Mouse (Mus musculus) embryonic facial prominence, embryonic 13.5 days (tissue): ENCODE measurements around the gene Dact3. TPM values are rescaled to one million over a fixed set of nuclear protein-coding genes. Genes with fewer than 3 reads are reported as not detected.

ENCODE experiments used
- ATAC-seq: fragments of 200-750 bp; cut with Nextera tagmentation; 2 replicates; pipeline ENCODE4 v1.8.0; 2017; ENCODE audit warnings: low read depth; ENCODE audit not compliant: insufficient number of reproducible peaks, insufficient read depth, low FRiP score, low TSS enrichment
- H3K27ac ChIP-seq: fragments of 300-500 bp; sonication (generic); 2 replicates; pipeline ENCODE4 v1.5.1; 2015; ENCODE audit warnings: moderate library complexity, mild to moderate bottlenecking, inconsistent platforms
- H3K27me3 ChIP-seq: fragments of 300-500 bp; sonication (generic); 2 replicates; pipeline ENCODE4 v1.6.1; 2015; ENCODE audit warnings: mild to moderate bottlenecking, inconsistent platforms
- H3K36me3 ChIP-seq: fragments of 300-500 bp; sonication (generic); 2 replicates; pipeline ENCODE4 v1.6.1; 2015; ENCODE audit warnings: mild to moderate bottlenecking, inconsistent platforms
- H3K4me1 ChIP-seq: fragments of 300-500 bp; sonication (generic); 2 replicates; pipeline ENCODE4 v1.6.1; 2015; ENCODE audit warnings: inconsistent platforms
- H3K4me2 ChIP-seq: fragments of 300-500 bp; sonication (generic); 2 replicates; pipeline ENCODE4 v1.6.1; 2015; ENCODE audit warnings: moderate library complexity, mild to moderate bottlenecking, inconsistent platforms
- H3K4me3 ChIP-seq: fragments of 300-500 bp; sonication (generic); 2 replicates; pipeline ENCODE4 v1.5.1; 2015; ENCODE audit warnings: mild to moderate bottlenecking, inconsistent platforms
- H3K9ac ChIP-seq: fragments of 300-500 bp; sonication (generic); 2 replicates; pipeline ENCODE4 v1.6.1; 2015; ENCODE audit warnings: mild to moderate bottlenecking, inconsistent platforms
- H3K9me3 ChIP-seq: fragments of 300-500 bp; sonication (generic); 2 replicates; pipeline ENCODE4 v1.6.1; 2016; ENCODE audit warnings: inconsistent platforms
- WGBS: fragments of 180-500 bp; shearing (Covaris S2); methylation state at CpG from one replicate; pipeline ENCODE4 v1.1.7; 2015; ENCODE audit warnings: mixed read lengths; 5-methylcytosine and 5-hydroxymethylcytosine counted together
- polyA plus RNA-seq: library from polyadenylated mRNA; unstranded; fragments of >200 nt; fragmentation: Nextera tagmentation; extraction: Ambion mirVana; gene quantifications from 2 replicates; pipeline ENCODE4 v1.2.1, GENCODE M21; 2015

Gene Dact3
- polyA plus RNA-seq, 1 experiment from 2014 or later = 4.9 TPM

DNA sequence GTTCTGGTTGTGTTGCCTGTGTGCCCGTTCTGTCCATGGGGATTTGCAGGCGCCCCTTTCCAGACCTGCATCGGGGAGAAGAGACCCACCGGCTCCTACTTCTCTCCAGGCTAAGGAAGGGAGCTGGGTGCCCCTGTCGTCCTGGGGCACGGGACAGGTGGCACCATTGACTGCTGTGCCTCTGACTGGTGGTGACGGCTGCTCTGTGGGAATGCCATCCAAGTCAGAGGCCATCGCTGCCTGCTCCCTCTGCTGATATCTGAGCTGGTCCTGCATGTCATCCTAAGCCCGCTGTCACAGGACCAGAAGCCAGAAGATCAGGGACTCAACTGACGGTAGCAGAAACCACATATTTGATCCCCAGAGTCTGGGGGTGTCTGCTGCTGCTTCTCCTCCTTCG is 33.7 kb downstream of the Dact3 start:
- peaks cover 47% of the 10 kb centered on the region for H3K4me1 ChIP-seq
- no peaks in the 10 kb centered on the region for H3K27me3 ChIP-seq
- no peak overlapping the region for H3K27ac ChIP-seq
- H3K9me3 ChIP-seq = no peaks in the 10 kb centered on the region
- no peaks in the 10 kb centered on the region for H3K36me3 ChIP-seq
- H3K9ac ChIP-seq = peak overlapping the region; percentile 32; the same call in 1 of the 2 replicates
- WGBS = 62% methylated on average over 11 of the region's 11 CpGs
- no peak overlapping the region for H3K4me2 ChIP-seq
- H3K4me3 ChIP-seq = no peak overlapping the region
- no peak for ATAC-seq

DNA sequence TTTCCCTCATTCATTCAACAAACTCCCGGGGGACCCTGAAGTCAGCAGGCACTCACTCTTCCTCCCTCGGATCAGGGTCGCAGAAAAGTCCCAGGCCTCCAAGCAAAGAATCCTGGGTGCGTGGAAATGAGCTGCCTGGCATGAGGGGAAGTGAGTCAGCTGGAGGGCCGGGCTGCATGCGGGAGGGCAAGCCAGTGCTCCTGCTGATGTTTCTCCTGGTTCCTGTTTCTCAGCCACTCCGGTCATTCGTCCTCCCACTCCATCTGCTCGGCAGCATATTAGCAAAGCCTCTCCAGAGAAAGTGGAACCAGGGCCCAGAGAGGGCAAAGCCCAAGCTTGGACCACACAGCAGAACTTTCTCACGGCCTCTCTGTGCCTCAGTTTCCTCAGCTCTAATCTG is 34.8 kb downstream of the Dact3 start:
- Histone ChIP-seq H3K9me3 (no peaks in the 10 kb centered on the region), H3K36me3 (peaks cover 8% of the 10 kb centered on the region), H3K4me3 (no peak overlapping the region), H3K9ac (0 out of 2 replicates have a peak overlapping the region, but pooled peaks have one; percentile 41), H3K4me2 (no peak overlapping the region), H3K27me3 (no peaks in the 10 kb centered on the region), H3K27ac (no peak overlapping the region), H3K4me1 (peaks cover 44% of the 10 kb centered on the region)
- no peak for ATAC-seq
- 44% methylated on average over 10 of the region's 10 CpGs for WGBS

DNA sequence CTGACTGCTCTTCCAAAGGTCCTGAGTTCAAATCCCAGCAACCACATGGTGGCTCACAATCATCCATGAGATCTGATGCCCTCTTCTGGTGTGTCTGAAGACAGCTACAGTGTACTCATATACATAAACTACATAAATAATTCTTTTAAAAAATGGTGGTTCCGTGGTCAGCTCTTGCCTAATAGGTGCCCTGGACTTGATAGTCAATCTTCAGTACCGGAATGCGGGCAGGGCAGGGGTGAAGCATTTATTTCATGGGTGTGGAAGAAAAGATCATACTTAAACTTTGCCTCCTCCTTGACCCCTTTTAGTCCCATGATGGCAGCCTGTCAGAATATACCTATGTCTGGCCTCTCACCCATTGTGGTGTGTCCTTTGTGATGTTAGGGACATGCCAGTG is 36.8 kb downstream of the Dact3 start:
- no peak overlapping the region for H3K27ac ChIP-seq

DNA sequence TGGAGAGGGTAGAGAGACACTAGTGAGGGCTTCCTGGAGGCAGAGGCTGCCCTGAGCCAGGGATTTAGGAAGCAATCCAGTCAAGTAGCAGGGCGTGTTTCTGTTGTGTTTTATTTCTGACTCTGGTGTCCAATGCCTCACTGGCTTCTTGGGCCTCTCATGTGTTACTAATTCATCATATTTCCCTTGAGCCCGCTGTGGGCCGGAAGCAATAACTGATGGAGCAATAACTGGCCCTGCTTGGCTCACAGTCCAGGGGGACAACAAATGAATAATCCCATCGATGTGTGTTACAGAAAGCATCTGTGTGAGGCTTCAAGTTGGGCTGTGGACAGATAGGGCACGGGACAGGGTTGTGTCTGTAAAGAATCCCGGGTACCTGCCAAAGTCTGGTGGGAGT is 37.2 kb downstream of the Dact3 start:
- H3K4me1 ChIP-seq = peaks cover 26% of the 10 kb centered on the region
- no peak for ATAC-seq
- 62% methylated on average over 6 of the region's 6 CpGs for WGBS
- no peak overlapping the region; the same call in 1 of the 2 replicates for H3K27ac ChIP-seq
- no peaks in the 10 kb centered on the region for H3K27me3 ChIP-seq
- H3K9ac ChIP-seq = no peak overlapping the region; the same call in 1 of the 2 replicates
- H3K9me3 ChIP-seq = no peaks in the 10 kb centered on the region
- H3K4me2 ChIP-seq = no peak overlapping the region
- no peak overlapping the region for H3K4me3 ChIP-seq
- peaks cover 32% of the 10 kb centered on the region for H3K36me3 ChIP-seq

More for the DNA sequence above, 36.8 kb downstream of the Dact3 start:
- no peak overlapping the region; the same call in 1 of the 2 replicates for H3K9ac ChIP-seq
- H3K27me3 ChIP-seq = no peaks in the 10 kb centered on the region
- H3K4me1 ChIP-seq = peaks cover 27% of the 10 kb centered on the region
- 91% methylated on average over 3 of the region's 3 CpGs for WGBS
- H3K9me3 ChIP-seq = no peaks in the 10 kb centered on the region
- H3K4me3 ChIP-seq = no peak overlapping the region
- peaks cover 28% of the 10 kb centered on the region for H3K36me3 ChIP-seq
- no peak overlapping the region for H3K4me2 ChIP-seq
- ATAC-seq = no peak

DNA sequence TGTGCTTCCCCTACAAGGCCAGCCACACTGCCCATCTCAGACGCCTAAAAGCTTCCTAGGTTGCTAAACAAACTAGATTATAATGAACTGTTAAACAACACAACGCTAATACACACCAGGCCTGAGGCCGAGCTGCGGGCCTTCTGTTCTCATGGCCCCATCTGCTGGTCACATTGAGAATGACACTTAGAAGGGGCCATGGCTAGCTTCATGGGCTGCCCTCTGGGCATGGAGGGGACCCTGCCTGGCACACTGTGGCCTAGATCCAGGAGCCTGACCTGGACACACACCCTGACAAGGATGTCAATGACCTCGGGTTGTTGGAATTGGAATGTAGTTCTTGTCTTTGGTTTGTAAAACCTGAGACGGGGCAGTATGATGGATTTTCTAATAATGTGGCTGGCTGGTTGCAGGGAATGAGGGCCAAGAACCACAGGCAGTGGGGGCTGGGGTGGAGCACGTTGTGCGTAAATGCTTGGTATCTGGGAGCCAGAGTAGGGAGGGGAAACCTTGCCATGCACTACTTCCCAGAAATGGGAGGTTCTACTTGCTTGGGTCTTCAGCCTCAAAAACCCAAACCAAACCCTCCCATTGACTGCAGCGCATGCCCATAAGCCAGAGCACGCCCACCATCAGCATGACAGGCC is 38.8 kb downstream of the Dact3 start:
- Histone ChIP-seq H3K4me3 (no peak overlapping the region), H3K36me3 (peaks cover 48% of the 10 kb centered on the region), H3K9me3 (no peaks in the 10 kb centered on the region), H3K9ac (no peak overlapping the region), H3K27ac (peak overlapping the region; percentile 39; the same call in 1 of the 2 replicates), H3K27me3 (no peaks in the 10 kb centered on the region), H3K4me1 (peaks cover 22% of the 10 kb centered on the region), H3K4me2 (no peak overlapping the region)
- ATAC-seq = no peak
- WGBS = 38% methylated on average over 10 of the region's 10 CpGs

DNA sequence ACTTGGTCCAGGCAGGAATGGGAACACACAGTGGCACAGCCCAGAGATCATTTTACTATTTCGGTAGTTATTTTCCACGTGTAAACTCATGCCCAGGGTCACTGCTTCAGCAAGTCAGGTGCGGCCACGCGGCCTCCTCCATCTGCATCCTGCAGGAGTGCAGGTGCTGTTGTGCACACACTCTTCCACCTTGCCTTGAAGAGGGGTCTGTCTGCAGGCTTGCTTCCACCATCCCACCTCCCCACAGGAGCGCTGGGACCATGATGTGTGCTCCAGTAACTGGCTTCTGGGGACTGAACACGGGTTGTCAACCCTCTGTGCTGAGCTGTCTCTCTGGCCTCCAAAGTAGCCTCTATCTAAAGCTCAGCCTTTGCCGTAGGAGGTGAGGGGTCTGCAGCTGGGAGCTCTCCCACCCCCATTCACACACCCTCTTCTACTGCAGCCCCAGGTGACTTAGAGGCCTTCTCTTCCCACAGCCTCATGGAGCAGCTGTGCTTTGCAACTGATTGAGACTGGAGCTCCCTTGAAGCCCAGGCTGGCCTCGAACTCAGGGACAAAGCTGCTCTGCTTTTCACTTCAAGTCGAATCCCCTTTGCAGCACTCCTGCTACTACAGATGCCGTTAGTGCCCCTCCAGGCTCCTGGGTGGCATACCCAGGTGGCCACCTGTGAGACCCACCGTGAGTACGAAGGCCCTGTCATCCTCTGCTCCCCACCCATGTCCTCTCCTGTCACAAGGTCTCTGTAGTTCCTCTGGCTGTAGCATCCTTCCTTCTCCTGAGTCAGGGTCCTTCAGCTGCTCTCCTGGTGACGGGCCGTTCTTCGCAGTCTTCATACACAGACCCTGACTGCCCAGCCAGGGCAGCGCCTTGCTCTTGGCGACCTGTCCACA is 39.6 kb downstream of the Dact3 start:
- no peak overlapping the region for H3K4me2 ChIP-seq
- H3K4me3 ChIP-seq = no peak overlapping the region
- 87% methylated on average over 18 of the region's 18 CpGs for WGBS
- no peak overlapping the region for H3K27ac ChIP-seq
- ATAC-seq = no peak
- H3K27me3 ChIP-seq = no peaks in the 10 kb centered on the region
- no peak overlapping the region for H3K9ac ChIP-seq
- no peaks in the 10 kb centered on the region for H3K9me3 ChIP-seq
- peaks cover 24% of the 10 kb centered on the region for H3K4me1 ChIP-seq
- H3K36me3 ChIP-seq = peaks cover 55% of the 10 kb centered on the region

DNA sequence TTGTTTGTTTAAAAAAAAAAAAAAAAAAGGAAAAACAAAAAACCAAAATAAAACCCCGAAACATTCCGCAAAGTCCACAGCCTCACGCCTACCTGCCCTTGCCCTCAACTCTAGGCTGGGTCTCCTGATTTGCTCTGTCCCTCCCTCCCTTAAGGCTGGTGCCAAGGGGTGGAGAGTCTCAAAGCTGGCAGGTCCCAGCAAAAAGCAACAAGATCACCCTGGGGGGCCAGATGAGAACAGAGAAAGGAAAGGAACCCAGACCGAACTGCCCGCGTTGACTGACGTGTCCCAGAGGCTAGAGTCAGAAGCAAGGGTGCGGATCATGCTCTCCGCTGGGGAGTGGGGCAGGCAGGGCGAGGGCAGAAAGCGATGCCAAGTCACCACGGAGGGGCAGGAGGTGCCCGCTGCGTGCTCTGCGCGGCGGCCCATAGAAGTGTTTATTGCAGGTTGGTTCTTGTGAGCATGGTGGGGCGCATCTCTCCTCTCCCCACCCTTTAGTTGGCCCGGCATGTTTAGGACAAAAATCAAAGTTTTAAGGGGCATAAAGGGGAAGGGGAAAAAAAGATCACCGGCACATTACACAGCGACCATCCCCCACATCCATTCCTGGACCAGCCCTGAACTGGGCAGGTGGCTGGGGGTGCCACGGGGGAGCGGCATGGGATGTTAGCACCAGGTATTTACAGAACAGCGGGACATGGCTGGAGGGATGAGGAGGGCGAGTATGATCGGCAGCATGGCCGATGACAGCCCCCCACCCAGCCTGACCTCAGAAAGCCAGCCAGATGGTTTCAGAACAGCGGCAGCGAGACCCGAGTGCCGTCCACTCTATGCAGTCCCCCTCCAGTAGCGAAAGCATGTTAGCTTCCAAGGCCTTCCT is 40.6 kb downstream of the Dact3 start:
- H3K4me1 ChIP-seq = peaks cover 33% of the 10 kb centered on the region
- no peak overlapping the region for H3K27ac ChIP-seq
- peaks cover 61% of the 10 kb centered on the region for H3K36me3 ChIP-seq
- H3K27me3 ChIP-seq = no peaks in the 10 kb centered on the region
- no peak overlapping the region for H3K4me2 ChIP-seq
- H3K9me3 ChIP-seq = no peaks in the 10 kb centered on the region
- H3K4me3 ChIP-seq = no peak overlapping the region
- 91% methylated on average over 31 of the region's 32 CpGs for WGBS
- ATAC-seq = no peak
- H3K9ac ChIP-seq = no peak overlapping the region

DNA sequence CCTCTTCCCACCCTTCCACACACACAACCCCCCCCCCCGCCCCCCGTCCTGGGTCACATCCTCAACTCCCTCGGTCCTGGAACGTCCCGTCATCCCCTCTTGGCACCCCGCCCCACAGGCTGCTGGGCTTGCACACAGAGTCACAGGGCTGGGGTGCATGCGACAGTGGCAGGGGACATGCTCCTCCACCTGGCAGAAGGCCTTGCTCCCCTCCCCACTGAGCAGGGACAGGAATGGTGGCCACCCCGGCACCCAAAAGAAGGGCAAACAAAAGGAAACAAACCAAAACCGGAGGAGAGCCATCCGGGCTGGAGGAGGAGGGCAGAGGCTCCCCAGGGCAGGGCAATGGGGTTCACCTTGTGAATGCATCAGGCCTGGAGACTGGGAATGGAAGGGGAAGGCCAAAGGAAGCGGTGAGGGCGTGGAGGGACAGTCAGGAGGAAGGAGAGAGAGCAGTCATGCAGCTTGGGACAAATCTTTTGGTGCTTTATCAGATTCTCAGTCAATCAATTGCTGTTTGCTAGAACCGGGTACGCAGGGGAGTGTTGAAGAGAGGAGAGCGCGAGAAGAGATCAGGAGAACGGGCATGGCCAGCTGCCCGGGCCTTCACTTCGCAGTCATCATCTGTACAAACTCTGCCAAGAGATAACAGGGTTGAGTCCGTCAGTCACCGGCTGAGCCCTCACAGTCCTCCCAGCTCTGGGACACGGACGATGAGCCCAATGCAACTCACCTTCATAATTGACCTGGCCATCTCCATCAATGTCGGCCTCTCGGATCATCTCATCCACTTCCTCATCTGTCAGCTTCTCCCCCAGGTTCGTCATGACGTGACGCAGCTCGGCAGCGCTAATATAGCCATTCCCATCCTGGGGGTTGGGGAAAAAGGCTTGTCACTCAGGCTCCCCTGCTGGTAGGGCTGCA is 41.5 kb downstream of the Dact3 start:
- Histone ChIP-seq H3K9ac (no peak overlapping the region), H3K4me2 (no peak overlapping the region), H3K36me3 (peaks cover 61% of the 10 kb centered on the region), H3K4me3 (no peak overlapping the region), H3K4me1 (peaks cover 42% of the 10 kb centered on the region), H3K27me3 (no peaks in the 10 kb centered on the region), H3K9me3 (no peaks in the 10 kb centered on the region), H3K27ac (no peak overlapping the region)
- ATAC-seq = no peak
- WGBS = 88% methylated on average over 30 of the region's 30 CpGs

DNA sequence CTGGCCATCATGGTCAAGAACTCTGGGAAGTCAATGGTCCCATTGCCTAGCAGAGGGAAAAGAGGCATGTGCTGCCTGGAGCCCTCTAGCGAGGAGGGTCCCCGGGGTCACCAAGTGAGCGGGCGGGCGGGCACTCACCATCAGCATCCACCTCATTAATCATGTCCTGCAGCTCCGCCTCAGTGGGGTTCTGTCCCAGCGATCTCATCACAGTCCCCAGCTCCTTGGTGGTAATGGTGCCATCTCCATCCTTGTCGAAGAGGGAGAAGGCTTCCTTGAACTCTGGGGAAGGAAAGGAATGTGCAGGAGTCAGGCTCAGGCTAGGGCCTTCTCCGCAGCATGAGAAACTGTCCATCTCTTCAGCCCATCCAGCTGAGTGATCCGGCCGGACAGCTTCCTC is 42.3 kb downstream of the Dact3 start:
- Histone ChIP-seq H3K4me3 (no peak overlapping the region), H3K9me3 (no peaks in the 10 kb centered on the region), H3K4me2 (no peak overlapping the region), H3K4me1 (peaks cover 47% of the 10 kb centered on the region), H3K27me3 (no peaks in the 10 kb centered on the region), H3K9ac (no peak overlapping the region), H3K27ac (no peak overlapping the region), H3K36me3 (peaks cover 61% of the 10 kb centered on the region)
- no peak for ATAC-seq
- 88% methylated on average over 11 of the region's 11 CpGs for WGBS

DNA sequence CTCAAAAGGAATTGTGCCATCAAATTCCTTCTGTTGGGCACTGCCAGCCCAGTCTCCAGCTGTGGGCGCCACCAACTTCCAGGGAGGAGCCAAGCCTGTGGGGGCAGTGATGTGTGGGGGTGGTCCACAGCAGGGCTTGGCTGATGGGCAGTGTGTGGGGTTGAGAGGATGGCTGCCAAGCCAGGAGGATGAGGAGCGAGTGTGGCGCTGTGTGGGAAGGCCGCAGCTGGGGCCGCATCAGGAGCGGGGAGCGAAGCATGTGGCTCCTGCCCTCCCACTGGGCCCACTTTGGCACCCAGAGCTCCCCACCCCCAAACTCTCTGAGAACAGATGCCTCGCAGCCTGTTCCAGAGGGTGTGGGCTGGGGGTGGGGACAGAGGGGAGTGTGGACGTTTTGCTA is 42.9 kb downstream of the Dact3 start:
- ATAC-seq = no peak

More for the DNA sequence above, 42.9 kb downstream of the Dact3 start:
- no peak overlapping the region for H3K4me3 ChIP-seq
- H3K9ac ChIP-seq = 0 out of 2 replicates have a peak overlapping the region, but pooled peaks have one; percentile 11
- peaks cover 51% of the 10 kb centered on the region for H3K4me1 ChIP-seq
- H3K4me2 ChIP-seq = no peak overlapping the region
- 89% methylated on average over 9 of the region's 9 CpGs for WGBS
- H3K9me3 ChIP-seq = no peaks in the 10 kb centered on the region
- H3K27ac ChIP-seq = no peak overlapping the region
- no peaks in the 10 kb centered on the region for H3K27me3 ChIP-seq
- peaks cover 61% of the 10 kb centered on the region for H3K36me3 ChIP-seq
